Mouse (Mus musculus) layer of hippocampus, adult 9-10 months (tissue): ENCODE measurements around the gene M1ap.

Experiments used
- DNase-seq: peaks from one replicate; pipeline ENCODE4 v3.0.0; 2022; ENCODE audit warnings: low spot score

M1ap gene

DNA sequence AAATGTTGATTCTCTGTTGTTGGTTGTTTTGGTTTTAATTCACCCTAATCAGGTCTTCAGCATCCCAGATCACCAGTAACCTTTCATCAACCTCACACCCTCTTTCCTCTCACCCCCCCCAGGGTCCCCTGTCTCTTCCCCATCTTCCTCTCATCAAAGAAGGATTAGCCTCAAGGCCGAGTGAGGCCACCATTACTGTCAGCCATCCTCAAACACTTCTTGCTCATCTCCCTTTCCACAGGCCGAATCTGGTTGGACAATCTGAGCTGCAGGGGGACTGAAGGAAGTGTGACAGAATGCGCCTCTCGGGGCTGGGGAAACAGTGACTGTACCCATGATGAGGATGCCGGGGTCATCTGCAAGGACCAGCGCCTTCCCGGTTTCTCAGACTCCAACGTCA lies 90.5 kb downstream of the M1ap start:
- DNase-seq = no peak

DNA sequence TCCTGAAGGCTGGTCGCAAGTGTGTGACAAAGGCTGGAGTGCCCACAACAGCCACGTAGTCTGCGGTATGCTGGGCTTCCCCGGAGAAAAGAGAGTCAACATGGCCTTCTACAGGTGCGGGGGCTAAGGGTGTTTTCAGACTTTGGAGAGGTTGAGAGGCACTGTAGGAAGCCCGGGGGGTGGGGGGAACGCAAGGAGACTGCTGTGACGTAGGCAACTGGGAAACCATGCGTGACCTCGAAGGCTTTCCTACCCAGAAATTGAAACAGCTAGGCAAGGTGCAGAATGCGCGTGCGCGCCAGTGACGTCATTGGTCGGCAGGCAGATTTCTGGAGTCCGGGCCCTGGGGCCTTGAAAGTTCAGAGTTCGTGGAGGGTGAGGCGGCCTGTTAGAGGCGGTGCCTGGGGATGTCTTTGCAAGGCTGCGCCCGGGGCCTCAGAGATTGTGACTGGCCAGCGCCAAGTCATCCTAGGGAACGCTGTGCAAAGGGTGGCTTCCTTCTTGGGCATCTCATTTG lies 91.9 kb downstream of the M1ap start:
- DNase-seq = peak; percentile 89

DNA sequence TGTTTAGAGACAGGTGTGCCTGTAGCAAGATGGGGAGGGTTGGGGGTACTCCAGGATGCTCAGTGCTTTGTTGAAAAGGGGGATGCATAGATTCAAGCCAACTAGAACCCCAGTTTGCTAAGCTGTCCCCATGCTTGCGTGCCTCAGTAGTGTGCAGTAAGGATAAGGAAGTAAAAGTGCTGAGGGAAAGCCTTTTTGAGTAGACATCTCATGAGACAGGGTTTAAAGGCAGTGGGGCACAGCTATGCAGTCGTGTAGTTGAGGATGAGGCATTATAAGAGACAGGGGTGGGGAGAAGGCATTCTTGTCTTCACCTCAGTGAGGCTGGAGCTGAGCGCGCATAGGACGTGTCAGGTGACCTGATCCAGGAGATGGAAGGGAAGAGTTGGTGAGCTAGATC lies 93.9 kb downstream of the M1ap start:
- DNase-seq = no peak

DNA sequence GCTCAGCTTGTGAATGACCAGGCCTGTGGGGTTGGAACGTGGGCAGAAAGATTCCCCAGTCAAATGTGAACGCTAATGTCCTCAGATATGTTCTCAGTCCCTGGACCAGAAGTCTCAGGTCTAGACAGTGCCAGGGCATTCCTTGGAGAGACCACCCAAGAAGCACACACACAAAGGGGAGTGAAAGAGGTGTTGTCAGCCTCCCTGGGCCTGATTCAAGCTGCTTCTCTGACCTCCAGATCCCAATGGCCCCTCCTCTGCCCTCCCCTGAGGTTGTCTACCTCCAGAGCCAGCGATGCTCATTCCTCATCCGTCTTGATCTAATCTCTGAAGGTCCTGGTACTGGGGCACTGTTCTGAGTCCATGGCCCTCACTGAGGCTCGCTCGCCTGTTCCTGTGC lies 96.9 kb downstream of the M1ap start:
- DNase-seq = no peak

DNA sequence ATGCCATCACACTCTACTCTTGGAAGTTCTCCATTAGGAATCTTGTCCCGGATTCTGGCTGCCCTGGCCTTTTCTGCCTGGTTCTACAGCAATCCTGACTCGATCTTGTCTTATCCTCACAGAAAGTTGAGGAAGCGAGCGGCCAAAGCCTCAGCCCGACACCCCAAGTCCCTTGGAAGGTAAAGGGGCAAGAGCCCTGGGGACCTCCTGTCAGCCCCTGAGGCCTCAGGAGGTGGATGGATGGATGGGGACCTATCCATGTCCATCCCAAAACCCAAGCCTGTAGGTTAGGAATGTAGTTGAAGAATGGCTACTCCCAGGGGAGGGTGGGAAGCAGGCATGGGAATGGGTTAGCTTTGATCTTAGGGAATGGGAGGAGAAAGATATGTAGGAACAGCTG lies 97.3 kb downstream of the M1ap start:
- DNase-seq = no peak

DNA sequence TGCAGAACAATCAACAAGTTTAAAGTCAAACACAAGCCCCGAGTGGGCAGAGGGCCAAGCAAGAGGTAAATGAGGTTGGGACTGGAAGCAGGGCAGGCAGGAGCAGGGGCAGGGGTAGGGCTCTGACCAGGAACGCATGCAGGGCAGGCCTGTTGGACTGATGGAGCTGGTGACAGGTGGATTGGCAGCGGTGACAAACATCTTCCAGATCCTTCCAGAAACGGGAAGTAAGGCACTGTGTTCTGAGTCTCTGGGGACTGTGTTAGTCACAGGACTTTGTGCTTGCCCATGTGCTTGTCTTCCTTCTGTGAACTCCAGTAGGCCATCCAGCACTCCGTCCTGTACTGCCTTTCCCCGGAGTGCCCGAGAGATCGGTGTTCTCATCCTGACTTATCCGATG lies 98.0 kb downstream of the M1ap start:
- DNase-seq = no peak

DNA sequence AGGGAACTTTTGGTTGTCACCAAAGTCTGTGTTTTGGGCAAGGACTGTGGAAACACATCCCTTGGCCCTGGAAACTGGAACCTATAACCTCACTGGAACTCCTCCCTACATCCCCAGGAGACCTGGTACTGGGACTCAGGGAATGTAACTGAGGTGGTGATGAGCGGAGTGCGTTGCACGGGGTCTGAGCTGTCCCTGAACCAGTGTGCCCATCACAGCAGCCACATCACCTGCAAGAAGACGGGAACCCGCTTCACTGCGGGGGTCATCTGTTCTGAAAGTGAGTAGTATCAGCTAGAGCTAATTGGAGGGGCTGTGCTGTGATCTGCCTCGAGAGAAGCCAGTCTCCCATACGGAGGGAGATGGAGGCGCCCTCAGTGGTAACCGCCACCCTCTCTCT lies 102.7 kb downstream of the M1ap start:
- no peak for DNase-seq

DNA sequence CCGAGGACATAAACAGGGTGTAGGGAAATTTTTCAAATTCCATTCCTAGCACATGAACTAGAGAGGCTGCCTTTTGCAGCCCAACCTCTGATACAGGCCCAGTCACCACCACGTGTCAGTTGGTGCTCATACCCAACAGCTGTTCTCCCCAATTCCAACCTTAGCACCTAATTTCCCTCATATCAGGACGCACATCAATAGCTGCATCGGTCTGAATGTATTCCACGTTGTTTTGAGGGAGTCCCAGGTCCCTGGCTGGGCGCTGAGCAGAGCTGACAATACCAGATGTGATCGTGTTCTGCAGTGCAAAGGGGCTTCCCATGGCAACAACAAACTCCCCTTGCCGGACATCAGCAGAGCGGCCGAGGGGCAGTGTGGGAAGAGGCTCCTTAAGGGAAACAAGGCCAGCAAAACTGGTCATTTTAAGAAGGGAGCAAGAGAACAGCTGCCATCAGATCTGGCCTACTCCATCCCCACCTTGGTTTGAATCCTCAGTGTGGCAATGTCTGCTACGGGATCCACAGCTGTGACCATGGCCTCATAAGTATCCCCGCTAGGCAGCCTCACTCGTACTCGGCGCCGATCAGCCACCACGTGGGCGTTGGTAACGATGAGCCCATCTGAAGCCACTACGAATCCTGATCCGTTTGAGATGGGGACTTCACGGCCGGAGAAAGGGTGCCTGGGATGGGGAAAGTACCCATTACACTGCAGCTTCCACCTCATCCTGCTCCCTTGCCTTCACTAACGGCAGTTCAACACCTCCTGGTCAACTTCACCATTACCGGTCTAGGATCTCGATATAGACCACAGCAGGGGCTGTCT lies 106.6 kb downstream of the M1ap start:
- DNase-seq = no peak

DNA sequence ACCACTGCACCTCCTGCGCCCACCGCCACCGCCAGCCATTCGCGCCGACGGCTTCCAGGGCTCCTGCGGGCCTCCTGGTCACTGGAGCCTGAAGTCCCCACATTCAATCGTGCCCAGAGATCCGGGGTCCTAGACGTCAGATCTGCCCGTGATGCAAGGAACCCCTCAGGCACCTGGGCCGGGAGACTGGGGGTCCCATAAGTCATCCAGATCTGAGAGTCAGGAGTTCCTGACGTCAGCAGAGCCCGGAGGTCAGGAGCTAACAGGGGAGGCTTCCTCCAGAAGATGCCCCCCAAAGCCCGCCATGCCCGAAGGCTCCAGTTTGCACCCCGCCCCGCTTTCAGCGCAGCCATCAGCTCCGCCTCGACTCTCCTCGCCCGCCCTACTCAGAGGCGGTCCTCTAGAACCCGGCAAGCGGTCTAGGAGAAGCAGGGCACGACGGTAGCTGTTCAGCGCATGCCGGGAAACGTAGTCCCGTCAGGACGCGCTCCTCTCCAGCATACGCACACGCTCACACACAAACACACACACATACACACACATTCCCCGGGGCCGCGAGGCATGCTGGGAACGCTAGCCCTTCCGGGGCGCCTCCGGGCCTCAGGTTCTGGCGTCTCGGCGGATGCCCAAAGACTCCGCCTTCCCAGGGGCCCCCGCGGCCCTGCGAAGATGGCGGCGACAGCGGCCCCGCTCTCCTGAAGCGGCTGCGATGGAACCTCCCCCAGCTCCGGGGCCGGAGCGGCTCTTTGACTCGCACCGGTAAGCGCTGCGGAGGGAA lies 107.6 kb downstream of the M1ap start, which contains the start of gene Aup1:
Gene Aup1 (plus strand): TSS at position 448 of the 778 bp plus-strand sequence.
- DNase-seq = peak; percentile 93

DNA sequence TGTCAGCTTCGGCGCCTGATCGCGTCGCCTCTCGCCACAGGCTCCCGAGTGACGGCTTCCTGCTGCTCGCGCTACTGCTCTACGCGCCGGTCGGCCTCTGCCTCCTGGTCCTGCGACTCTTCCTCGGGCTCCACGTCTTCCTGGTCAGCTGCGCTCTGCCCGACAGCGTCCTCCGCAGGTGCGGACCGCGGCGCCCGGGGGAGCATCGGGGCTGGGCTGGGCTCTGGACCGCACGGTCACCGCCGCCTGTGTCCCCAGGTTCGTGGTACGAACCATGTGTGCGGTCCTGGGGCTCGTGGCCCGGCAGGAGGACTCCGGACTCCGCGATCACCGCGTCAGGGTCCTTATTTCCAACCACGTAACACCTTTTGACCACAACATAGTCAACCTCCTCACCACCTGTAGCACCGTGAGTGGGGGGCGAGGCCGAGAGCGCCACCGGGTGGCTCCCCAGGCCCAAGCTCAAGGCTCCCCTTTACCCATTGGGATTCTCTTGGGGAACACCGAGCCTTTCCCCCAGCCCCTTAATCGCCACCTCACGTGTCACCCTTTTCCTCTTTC lies 108.2 kb downstream of the M1ap start, which contains the start of gene Htra2:
Gene Htra2 (minus strand): TSS at position 403 of the 561 bp plus-strand sequence.
- no peak for DNase-seq

DNA sequence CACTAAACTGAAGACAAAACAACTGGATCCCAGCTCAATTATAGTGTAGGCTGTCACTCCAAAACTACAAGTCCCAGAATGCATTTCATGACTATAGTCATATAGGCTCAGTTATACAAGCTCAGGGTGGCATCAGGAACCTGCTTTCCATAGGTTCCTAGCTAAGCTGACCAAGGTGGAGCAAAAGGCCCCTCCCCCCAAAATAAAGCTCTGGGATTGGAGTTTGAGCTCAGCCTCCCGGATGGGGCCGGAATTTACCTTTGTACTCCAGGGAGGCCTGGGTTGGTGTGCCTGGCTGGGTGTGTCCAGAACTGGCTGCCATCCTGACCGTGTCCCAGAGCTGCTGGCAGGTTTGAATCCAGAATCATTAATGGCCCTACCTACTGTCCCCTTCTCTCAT lies 111.1 kb downstream of the M1ap start, which contains the start of gene Dqx1:
Gene Dqx1 (plus strand): TSS at position 55 of the 400 bp plus-strand sequence.
- no peak for DNase-seq

DNA sequence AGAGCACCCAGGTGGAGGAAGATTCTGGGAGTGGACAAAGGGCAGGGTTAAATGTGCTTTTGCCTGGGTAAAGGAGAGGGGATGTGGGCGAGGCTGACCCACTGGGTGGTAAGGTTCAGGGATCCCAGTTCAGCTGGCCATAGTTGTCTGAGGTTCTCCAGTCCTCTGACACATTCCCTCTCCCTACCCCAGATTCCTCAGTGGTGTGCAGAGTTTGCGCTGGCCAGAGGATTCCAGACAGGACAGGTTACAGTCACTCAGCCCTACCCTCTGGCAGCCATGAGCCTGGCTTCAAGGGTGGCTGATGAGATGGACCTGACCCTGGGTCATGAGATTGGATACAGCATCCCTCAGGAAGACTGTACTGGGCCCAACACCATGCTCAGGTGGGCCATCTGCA lies 112.0 kb downstream of the M1ap start:
- DNase-seq = no peak

DNA sequence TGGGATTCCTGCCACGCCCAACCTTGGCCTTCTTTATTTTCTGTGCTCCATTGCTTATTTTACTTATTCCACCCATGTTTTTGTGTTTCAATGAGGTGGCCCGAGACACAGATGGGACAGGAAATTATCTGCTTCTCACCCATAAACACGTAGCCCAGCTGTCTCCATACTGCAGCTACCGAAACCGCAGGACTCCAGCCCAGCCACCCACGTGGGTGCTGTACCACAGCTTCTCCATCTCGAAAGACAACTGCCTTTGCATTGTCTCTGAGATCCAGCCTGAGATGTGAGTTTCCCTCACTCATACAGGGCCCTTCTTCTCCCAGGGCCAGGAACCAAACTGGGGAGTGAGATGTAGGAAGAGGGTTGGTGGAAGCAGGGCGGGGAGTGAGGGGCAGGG lies 119.3 kb downstream of the M1ap start:
- no peak for DNase-seq

DNA sequence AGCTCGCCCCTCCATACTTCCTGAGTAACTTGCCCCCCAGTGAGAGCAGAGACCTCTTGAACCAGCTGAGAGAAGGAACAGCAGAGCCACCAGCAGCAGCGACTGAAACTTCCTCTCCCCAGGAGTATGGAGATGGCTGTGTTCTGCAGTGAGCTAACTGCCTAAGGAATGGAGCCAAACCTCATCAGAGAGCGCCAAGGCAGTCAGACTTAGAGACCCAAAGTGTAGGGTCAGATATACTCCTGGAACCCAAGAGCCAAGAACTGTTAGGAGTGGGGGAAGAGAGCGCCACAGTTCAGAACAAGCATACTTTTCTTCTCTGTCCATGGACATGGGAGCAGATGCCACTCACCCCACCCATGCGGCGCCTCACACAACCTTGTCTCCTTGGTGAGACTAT lies 119.7 kb downstream of the M1ap start:
- no peak for DNase-seq

DNA sequence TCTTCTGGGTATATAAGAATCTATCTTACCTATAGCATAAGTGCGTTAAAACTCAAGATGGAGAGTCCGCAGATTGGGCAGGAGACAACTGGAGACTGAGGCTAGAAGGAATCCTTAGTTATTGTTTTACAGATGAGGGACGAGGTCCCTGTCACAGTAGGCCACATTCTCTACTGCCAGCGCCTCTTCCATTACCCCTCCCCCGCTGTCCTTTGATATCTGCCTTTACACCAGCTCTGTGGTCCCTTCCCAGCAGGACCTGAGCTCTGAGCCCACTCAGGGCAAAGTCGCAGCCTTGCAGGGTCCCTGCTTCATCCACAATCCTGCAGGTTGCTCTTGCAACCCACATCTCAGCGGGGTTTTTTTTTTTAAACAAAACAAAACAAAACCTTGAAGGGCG lies 121.5 kb downstream of the M1ap start:
- no peak for DNase-seq

DNA sequence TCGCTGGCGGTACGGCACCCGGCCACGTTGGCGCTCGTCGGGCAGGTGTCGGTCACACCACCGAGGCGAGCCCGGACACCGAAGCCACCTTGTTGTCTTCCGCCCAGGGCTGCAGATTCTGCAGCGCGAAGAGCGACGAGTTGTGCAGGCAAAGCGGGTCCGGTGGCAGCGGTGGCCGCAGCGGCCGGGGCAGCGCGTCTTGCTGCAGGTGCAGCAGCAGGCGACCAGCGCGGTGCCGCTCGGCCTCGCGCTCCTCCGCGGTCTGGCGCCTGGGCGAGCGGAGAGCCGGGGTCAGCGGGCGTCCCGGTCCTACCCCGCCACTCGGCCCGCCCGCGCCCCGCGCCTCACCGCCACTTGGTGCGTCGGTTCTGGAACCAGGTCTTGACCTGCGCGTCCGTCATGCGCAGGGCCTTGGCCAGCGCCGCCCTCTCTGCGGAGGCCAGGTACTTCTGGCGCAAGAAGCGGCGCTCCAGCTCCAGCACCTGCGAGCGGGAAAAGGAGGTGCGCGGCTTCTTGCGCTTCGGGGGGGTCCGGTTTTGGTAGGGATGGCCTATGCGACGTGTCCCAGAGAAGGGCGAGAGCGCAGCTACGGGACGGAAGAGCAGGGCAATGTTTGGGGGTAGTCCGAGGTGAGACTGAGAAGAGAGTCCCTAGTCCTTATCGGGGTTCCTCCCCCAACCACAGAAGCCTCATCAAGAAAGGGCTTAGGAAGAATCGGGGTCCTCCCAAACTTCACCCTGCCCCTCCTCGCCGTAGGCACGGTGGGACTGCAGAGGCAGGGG lies 122.2 kb downstream of the M1ap start:
- DNase-seq = no peak

DNA sequence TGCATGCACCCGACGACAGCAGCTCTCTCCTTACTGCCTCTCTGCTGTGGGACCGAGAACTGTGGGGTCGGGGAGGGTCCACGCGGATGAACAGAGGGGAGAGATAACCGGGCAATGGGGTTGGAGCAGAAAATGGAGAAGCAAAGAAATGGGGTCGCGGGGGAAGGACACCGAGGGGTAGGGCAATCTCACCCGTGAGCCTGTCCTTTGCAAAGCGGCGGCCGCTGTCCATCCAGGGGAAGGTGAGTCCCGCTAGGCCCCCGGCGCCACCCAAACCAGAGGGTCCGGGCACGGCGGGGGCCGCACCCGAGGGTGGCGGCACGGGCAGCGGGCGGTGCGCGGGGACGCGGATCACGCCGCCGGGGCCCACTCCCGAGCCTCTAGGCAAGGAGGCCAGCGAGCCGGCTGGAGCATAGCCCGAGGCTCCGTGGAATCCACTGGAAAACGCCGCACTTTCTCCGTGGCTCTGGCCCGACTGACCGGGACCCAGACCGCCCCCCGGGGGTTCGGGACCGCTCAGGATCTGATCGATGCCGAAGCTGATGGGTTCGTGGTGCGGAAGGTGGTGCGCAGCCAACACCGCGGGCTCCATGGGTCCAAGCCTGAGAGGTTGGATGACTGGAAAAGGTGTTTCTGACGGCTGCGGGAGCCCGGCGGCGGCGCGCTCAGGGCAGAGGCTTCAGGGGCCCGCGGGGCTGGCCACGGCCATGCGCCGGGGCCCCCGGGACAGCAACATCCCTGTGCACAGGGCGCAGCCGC lies 123.0 kb downstream of the M1ap start:
- no peak for DNase-seq

DNA sequence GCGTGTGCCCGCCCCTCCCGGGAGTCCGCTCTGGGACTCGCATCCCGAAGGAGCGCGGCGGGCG lies 123.4 kb downstream of the M1ap start, which contains the start of gene Tlx2:
Gene Tlx2 (minus strand): TSS at position 47 of the 64 bp plus-strand sequence.
- no peak for DNase-seq

DNA sequence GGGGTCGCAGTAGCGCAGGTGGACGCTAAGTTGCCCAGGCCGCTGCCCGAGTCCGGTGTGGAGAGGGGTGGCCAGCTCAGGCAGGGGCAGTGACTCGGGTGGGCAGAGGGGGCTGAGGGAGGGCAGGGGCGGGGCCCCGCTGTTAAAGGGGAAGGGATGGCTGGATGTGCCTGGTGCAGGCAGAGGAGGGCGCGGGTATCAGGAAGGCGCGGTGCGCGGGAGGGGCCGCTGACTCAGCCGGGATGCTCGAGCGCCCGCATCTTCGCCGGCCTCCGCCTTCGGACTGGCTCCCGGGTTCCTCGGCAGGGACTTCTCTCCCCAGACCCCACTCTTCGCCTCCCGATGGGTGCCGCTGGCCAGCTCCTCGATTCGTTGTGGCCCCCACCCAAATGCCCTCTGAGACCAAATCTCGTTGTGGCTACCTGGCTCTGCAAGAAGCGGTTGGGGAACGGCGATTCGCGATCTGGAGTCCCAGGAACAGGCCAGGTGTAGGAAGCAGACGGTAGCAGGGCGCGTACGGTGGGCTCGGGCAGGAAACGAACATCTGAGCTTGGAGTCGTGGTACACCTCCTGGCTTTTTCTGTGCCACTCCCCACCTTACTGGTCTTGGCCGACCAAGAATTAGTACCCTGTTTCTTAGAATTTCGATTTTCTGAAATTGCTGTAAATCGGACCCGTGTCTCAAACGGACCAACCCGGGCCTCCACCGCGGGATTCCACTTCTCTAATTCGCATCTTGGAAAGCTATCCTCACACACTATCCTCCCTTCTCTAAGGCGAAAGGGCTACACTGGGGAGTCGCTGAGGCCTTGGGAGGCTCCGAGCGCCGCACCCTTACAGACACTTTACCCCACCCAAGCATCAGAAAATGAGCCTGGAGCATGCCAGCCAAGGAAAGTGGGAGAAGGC lies 123.9 kb downstream of the M1ap start:
- no peak for DNase-seq

DNA sequence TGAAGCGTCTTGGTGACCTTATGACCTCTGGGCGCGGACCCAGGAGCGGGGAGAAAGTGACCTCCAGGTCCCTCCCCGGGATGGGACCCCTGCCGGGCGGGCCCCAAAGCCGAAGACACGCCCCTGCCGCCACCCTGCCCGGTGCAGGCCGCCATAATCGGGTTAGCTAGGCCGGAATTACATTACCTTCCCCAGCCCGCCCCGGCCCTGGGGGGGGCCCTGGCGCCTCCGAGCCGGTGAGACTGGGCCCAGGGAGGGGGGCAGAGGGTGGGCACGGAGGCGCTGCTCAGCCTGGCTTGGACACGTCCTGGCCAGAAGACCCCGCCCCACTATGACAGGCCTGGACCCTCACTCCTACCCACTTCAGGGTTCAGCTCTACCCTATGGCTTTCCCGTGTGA lies 124.5 kb downstream of the M1ap start:
- no peak for DNase-seq

DNA sequence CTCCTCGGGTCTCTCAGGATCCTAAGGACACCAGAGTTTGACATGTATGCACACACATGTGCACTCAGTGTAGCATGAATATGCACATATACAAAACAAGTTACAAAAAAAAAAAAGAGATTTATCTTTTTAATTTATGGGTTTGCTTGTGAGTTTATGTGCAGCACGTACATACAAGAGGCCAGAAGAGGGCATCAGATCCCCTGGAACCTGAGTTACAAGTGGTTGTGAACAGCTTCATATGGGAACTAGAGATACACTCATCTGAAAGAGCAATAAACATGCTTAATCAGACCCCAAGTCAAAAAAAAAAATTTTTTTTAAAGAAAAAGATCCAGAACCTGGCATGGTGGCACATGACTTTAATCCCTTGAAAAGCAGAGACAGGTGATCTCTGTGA lies 128.3 kb downstream of the M1ap start:
- DNase-seq = no peak
